Mouse (Mus musculus): ENCODE data around the gene Colgalt2. TPM values are rescaled to one million over a fixed set of nuclear protein-coding genes. Genes with fewer than 3 reads are reported as not detected.
"Not testable (repeated sequence)": the region's sequence is repeated elsewhere in the genome, so short reads cannot be mapped to it uniquely, and the experiment has no call there.

Colgalt2 gene
- 3.5 and 4.5 TPM in 2 replicates for polyA plus RNA-seq (2014; fragmentation: Nextera tagmentation; extraction: Ambion mirVana)

DNA sequence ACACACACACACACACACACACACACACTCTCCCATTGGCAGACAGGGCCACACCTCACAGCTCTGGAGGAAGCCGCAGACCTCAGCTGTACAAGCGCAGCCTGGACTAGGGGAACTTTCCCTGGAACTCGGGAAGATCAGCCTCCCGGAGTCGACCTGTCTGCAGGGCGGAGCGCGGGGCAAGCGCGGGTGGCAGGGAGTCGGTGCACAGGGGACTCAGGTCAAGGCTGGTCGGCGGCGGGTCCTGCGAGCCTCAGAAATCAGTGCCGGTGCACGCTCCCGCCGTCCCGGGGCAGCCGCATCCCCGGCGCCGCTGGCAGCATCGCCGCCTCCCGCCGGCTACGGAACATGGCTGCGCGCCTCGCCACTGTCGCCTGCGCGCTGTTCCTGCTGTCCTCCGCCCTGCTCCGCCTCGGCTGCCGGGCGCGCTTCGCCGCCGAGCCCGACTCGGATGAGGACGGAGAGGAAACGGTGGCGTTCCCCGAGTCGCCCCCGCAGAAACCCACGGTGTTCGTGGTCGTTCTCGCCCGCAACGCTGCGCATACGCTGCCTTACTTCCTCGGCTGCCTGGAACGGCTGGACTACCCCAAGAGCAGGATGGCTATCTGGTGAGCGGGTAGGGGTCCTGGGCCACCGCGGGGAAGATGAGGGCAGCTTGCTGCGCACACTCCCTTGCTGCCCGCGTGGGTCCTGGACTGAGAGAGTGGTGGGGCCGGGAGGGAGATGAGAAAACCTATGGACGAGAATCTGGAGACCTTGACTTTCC is at the start of gene Colgalt2:
Colgalt2 (plus strand) TSS at position 41 of the 766 bp plus-strand sequence.
- Histone ChIP-seq H3K9ac (ENCODE audit: low read depth, low read length) (peak within 1 kb of the TSS; percentile 75), H3K27me3 (ENCODE audit: control insufficient read depth, insufficient read depth, low read length) (no peaks in the 10 kb centered on the region), H3K9me3 (replicated peaks; ENCODE audit: control insufficient read depth, low read length) (no peaks in the 10 kb centered on the region), H3K27ac (ENCODE audit: low read depth, low read length) (no peak within 1 kb of the TSS; the same call in 1 of the 2 replicates), H3K4me2 (peak within 1 kb of the TSS; percentile 91), H3K4me3 (ENCODE audit: low read depth, low read length) (peak within 1 kb of the TSS; percentile 53), H3K36me3 (ENCODE audit: control insufficient read depth, insufficient read depth, low read length) (no peaks in the 10 kb centered on the region), H3K4me1 (ENCODE audit: control insufficient read depth, insufficient read depth, low read length) (peaks cover 4% of the 10 kb centered on the region; the same call in 1 of the 2 replicates)
- under 1% methylated on average over 66 of the region's 70 CpGs for WGBS (ENCODE audit: insufficient replicate concordance)
- peak; percentile 42; the same call in 1 of the 2 replicates for ATAC-seq (replicated peaks; ENCODE audit: insufficient number of reproducible peaks, low FRiP score, low TSS enrichment)

DNA sequence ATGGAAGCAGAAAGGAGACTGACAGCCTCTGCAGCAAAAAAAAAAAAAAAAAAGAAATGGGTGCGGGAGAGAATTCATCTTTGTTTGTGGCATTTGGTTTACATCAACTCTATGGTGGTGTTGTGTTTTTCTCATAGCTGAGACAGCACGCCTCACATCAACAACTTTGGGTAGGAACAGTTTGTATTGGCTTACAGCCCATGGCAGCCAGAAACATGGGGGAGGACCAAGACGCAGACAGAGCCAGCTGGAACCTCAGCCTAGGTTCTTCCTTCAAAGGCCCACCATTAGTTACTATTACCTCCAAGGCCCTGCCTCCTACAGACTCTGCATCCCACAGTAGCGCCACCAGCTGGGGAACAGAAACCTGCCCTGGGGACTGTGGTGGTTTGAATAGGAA is 42.9 kb upstream of the Colgalt2 start:
- no peaks in the 10 kb centered on the region for H3K36me3 ChIP-seq (ENCODE audit: control insufficient read depth, insufficient read depth, low read length)
- no peak overlapping the region for H3K4me2 ChIP-seq
- no peaks in the 10 kb centered on the region for H3K4me1 ChIP-seq (ENCODE audit: control insufficient read depth, insufficient read depth, low read length)
- 65% methylated on average over 4 of the region's 4 CpGs for WGBS (ENCODE audit: insufficient replicate concordance)
- H3K9ac ChIP-seq (ENCODE audit: low read depth, low read length) = no peak overlapping the region
- H3K4me3 ChIP-seq (ENCODE audit: low read depth, low read length) = no peak overlapping the region
- no peak overlapping the region for H3K27ac ChIP-seq (ENCODE audit: low read depth, low read length)
- H3K9me3 ChIP-seq (replicated peaks; ENCODE audit: control insufficient read depth, low read length) = no peaks in the 10 kb centered on the region
- H3K27me3 ChIP-seq (ENCODE audit: control insufficient read depth, insufficient read depth, low read length) = no peaks in the 10 kb centered on the region
- ATAC-seq (replicated peaks; ENCODE audit: insufficient number of reproducible peaks, low FRiP score, low TSS enrichment) = no peak

DNA sequence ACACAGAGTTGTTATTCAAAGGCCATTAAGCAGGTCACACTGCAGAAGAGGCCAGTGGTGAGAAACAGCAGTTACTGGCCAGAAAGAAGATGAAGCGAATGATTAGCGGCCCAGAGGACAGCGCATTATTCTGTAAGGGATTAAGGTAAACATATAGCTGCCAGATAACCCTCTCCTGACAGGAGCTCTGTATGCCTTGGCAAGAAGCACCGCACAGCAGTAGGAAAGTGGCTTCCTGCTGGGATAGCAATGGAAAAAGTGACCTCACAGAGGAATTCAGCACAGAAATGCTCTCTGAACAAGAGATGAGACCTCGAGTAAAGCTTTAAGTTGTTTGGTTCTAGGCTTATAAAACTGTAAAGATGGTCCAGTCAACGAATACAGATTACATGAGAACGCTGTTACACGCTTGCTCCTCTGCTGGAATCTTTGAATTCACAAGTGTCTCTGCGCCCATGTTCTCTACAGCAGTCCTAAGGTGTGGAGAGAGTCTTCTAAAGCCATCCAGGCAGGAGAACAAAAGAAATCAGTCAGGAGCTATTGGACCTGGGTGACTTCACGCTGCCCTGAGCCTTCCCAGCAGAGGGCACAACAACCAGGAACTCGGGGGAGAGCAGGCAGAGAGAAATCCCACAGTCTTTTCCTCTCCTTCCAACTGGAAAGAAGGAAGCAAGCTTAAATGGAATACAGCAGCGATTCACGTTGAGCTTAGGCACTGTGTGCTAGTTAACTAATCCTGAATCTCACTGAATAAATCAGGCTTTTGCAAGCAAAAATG is 31.1 kb upstream of the Colgalt2 start:
- no peaks in the 10 kb centered on the region for H3K27me3 ChIP-seq (ENCODE audit: control insufficient read depth, insufficient read depth, low read length)
- no peaks in the 10 kb centered on the region for H3K36me3 ChIP-seq (ENCODE audit: control insufficient read depth, insufficient read depth, low read length)
- ATAC-seq (replicated peaks; ENCODE audit: insufficient number of reproducible peaks, low FRiP score, low TSS enrichment) = peak; percentile 74
- H3K4me2 ChIP-seq = peak overlapping the region; percentile 23
- H3K27ac ChIP-seq (ENCODE audit: low read depth, low read length) = peak overlapping the region; percentile 73
- H3K9me3 ChIP-seq (replicated peaks; ENCODE audit: control insufficient read depth, low read length) = no peaks in the 10 kb centered on the region
- peak overlapping the region; percentile 16; the same call in 1 of the 2 replicates for H3K9ac ChIP-seq (ENCODE audit: low read depth, low read length)
- WGBS (ENCODE audit: insufficient replicate concordance) = 41% methylated on average over 13 of the region's 13 CpGs
- H3K4me1 ChIP-seq (ENCODE audit: control insufficient read depth, insufficient read depth, low read length) = peaks cover 9% of the 10 kb centered on the region
- no peak overlapping the region for H3K4me3 ChIP-seq (ENCODE audit: low read depth, low read length)

DNA sequence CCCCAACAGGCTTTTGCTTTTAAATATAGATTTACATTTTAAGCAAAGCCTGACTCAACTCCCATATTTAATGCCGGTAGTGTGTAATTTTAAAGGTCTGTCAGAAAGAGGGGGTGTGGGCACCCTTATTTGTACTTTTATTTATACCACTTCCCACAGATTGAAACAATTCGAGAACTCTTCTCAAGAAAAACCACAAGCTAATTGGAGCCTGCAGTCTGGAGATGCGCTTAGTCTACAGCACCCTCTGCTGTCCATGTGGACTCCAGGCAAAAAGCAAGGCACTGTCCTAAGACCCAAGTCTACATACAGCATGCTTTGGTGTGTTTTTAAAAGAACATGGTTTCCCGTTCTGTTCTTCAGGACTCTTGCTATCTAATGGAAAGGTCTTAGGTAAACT is 30.5 kb upstream of the Colgalt2 start:
- H3K4me2 ChIP-seq = peak overlapping the region; percentile 23
- ATAC-seq (replicated peaks; ENCODE audit: insufficient number of reproducible peaks, low FRiP score, low TSS enrichment) = no peak
- 27% methylated on average over 4 of the region's 4 CpGs for WGBS (ENCODE audit: insufficient replicate concordance)
- H3K9me3 ChIP-seq (replicated peaks; ENCODE audit: control insufficient read depth, low read length) = no peaks in the 10 kb centered on the region
- H3K9ac ChIP-seq (ENCODE audit: low read depth, low read length) = no peak overlapping the region; the same call in 1 of the 2 replicates
- no peak overlapping the region for H3K4me3 ChIP-seq (ENCODE audit: low read depth, low read length)
- no peaks in the 10 kb centered on the region for H3K27me3 ChIP-seq (ENCODE audit: control insufficient read depth, insufficient read depth, low read length)
- H3K36me3 ChIP-seq (ENCODE audit: control insufficient read depth, insufficient read depth, low read length) = no peaks in the 10 kb centered on the region
- H3K27ac ChIP-seq (ENCODE audit: low read depth, low read length) = peak overlapping the region; percentile 73
- peaks cover 9% of the 10 kb centered on the region for H3K4me1 ChIP-seq (ENCODE audit: control insufficient read depth, insufficient read depth, low read length)

DNA sequence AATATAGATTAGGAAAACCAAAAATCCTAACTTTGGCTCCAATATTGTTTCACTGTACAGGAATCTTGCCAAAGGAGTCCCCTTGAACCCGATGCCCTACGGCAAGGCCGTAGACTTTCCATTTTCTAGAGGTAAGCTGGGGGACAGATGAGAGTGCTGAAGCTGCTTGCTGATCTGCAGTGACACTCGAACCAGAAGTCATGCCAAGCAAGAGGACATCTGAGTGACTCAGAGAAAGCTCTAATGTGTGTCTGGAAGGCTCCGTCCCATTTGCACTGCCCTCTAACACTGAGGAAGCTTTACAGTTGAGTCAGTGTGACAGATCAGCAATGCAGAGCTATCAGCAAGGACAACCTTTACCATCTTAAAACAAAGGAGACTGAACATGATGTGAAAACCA is 21.3 kb upstream of the Colgalt2 start:
- Histone ChIP-seq H3K4me2 (no peak overlapping the region), H3K27ac (ENCODE audit: low read depth, low read length) (no peak overlapping the region), H3K27me3 (ENCODE audit: control insufficient read depth, insufficient read depth, low read length) (no peaks in the 10 kb centered on the region), H3K36me3 (ENCODE audit: control insufficient read depth, insufficient read depth, low read length) (peaks cover 3% of the 10 kb centered on the region; the same call in 1 of the 2 replicates), H3K4me3 (ENCODE audit: low read depth, low read length) (no peak overlapping the region), H3K9ac (ENCODE audit: low read depth, low read length) (no peak overlapping the region), H3K9me3 (replicated peaks; ENCODE audit: control insufficient read depth, low read length) (no peaks in the 10 kb centered on the region), H3K4me1 (ENCODE audit: control insufficient read depth, insufficient read depth, low read length) (no peaks in the 10 kb centered on the region)
- WGBS (ENCODE audit: insufficient replicate concordance) = 83% methylated on average over 5 of the region's 5 CpGs
- ATAC-seq (replicated peaks; ENCODE audit: insufficient number of reproducible peaks, low FRiP score, low TSS enrichment) = no peak

DNA sequence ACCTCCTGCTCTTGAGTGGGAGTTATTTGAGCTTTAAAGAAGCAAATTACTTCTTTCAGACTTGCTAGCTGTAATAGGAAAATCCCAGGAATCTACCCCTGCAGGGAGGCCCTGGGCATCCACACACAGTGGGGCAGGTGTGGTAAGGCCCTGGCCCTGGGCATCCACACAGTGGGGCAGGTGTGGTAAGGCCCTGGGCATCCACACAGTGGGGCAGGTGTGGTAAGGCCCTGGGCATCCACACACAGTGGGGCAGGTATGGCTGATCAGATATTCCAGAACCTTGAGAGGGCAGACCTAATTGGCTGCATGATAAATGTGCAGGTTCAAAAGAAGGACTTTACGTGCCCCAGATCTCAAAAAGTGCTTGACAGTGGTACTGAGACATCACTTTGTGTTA is 15.0 kb upstream of the Colgalt2 start:
- peaks cover 3% of the 10 kb centered on the region; the same call in 1 of the 2 replicates for H3K36me3 ChIP-seq (ENCODE audit: control insufficient read depth, insufficient read depth, low read length)
- ATAC-seq (replicated peaks; ENCODE audit: insufficient number of reproducible peaks, low FRiP score, low TSS enrichment) = no peak
- no peak overlapping the region for H3K4me3 ChIP-seq (ENCODE audit: low read depth, low read length)
- H3K4me2 ChIP-seq = no peak overlapping the region
- no peaks in the 10 kb centered on the region for H3K4me1 ChIP-seq (ENCODE audit: control insufficient read depth, insufficient read depth, low read length)
- H3K27ac ChIP-seq (ENCODE audit: low read depth, low read length) = no peak overlapping the region
- H3K27me3 ChIP-seq (ENCODE audit: control insufficient read depth, insufficient read depth, low read length) = no peaks in the 10 kb centered on the region
- 97% methylated on average over 1 of the region's 1 CpGs for WGBS (ENCODE audit: insufficient replicate concordance)
- no peak overlapping the region for H3K9ac ChIP-seq (ENCODE audit: low read depth, low read length)
- no peaks in the 10 kb centered on the region for H3K9me3 ChIP-seq (replicated peaks; ENCODE audit: control insufficient read depth, low read length)

DNA sequence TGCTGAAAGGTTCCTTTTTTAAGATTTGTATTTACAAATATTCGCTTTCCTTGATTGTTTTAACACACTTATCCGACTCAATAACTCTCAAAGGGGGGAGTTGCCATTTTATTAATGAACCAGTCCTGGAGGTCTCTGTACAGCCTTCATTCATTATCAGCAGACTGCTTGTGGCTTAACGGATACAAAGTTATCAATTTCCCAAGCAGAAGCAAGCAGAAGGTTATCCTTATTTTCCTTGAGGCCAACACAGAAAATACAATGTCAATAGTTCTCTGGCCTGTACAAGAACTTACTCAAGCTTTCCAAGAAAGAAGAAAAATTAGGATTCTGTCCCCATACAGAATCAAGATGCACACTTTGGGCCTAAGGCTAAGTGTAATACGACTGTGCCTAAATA is 13.9 kb upstream of the Colgalt2 start:
- Histone ChIP-seq H3K9ac (ENCODE audit: low read depth, low read length) (peak overlapping the region; percentile 88), H3K4me3 (ENCODE audit: low read depth, low read length) (peak overlapping the region; percentile 85), H3K4me2 (peak overlapping the region; percentile 83)
- not testable (repeated sequence) for H3K27ac ChIP-seq (ENCODE audit: low read depth, low read length); H3K9me3 ChIP-seq (replicated peaks; ENCODE audit: control insufficient read depth, low read length); H3K27me3 ChIP-seq (ENCODE audit: control insufficient read depth, insufficient read depth, low read length); H3K4me1 ChIP-seq (ENCODE audit: control insufficient read depth, insufficient read depth, low read length); ATAC-seq (replicated peaks; ENCODE audit: insufficient number of reproducible peaks, low FRiP score, low TSS enrichment); H3K36me3 ChIP-seq (ENCODE audit: control insufficient read depth, insufficient read depth, low read length)
- 16% methylated on average over 2 of the region's 4 CpGs for WGBS (ENCODE audit: insufficient replicate concordance)

DNA sequence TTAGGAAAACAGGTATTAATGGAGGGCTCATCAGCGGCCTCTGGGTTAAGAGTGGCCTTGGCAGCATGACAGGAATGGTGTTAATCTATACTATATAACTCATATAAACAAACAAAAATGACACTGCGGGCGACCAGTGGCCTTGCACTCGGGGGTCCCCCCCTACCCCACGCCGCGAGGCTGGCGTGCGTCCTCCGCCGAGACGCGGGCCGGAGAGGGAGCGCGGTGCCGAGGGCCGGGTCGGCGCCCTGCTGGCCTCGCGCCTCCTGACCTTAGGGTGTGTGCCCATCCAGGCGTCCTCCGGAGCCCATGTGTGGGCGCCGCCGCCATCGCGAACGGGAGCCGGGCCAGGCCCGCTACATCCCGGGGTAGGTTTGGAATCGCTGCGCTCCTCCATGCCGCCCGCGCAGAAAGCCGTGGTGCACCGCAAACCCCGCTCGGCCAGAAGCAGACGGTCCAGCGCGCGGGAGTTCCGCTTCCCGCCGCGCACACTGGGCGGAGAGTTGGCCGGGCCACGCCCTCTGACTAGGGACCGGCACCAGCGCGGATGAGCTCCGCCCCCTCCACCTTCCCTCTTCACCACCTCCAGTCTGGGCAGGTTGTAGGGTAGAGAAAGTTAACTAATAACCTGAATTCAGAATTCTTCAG is 13.3 kb upstream of the Colgalt2 start, which contains the start of gene Tsen15:
Tsen15 (minus strand) TSS at position 501 of the 648 bp plus-strand sequence.
- under 1% methylated on average over 55 of the region's 57 CpGs for WGBS (ENCODE audit: insufficient replicate concordance)

More for the DNA sequence above, 13.3 kb upstream of the Colgalt2 start, which contains the start of gene Tsen15:
- no peak within 1 kb of the TSS for H3K27ac ChIP-seq (ENCODE audit: low read depth, low read length)
- ATAC-seq (replicated peaks; ENCODE audit: insufficient number of reproducible peaks, low FRiP score, low TSS enrichment) = peak; percentile 95
- H3K9ac ChIP-seq (ENCODE audit: low read depth, low read length) = peak within 1 kb of the TSS; percentile 88
- H3K27me3 ChIP-seq (ENCODE audit: control insufficient read depth, insufficient read depth, low read length) = no peaks in the 10 kb centered on the region
- H3K4me1 ChIP-seq (ENCODE audit: control insufficient read depth, insufficient read depth, low read length) = no peaks in the 10 kb centered on the region
- H3K4me2 ChIP-seq = peak within 1 kb of the TSS; percentile 83
- H3K36me3 ChIP-seq (ENCODE audit: control insufficient read depth, insufficient read depth, low read length) = peaks cover 3% of the 10 kb centered on the region; the same call in 1 of the 2 replicates
- H3K9me3 ChIP-seq (replicated peaks; ENCODE audit: control insufficient read depth, low read length) = no peaks in the 10 kb centered on the region
- peak within 1 kb of the TSS; percentile 85 for H3K4me3 ChIP-seq (ENCODE audit: low read depth, low read length)
